Comparison of ENCODE assay signal across 8 mouse cellular contexts in the genomic region with DNA sequence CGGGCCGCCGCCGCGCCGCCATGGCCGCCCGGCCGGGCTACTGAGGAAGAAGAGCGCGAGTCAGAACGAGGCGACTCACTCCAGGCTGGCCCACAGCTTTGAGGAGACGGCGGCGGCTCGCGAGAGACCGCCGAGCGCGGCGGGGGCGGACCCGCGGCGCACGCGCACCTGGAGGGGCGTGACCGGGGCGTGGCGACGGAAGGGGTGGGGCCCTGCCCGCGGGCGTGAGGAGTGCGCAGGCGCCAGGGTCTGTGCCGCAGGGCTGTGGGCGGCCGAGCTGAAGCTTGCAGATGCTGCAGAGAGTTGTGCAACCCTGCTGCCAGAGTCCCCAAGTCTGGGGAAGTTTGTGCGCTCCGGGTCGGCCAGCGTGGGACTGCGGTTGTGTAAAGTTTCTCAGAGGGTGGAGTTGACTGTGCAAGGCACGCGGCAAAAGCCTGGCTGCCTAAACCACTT. TPM values are rescaled to one million over a fixed set of nuclear protein-coding genes. Genes with fewer than 3 reads are reported as not detected.
DNase-seq lines count a peak whose midpoint lies in the region; ATAC-seq and TF ChIP-seq lines count a peak whose summit lies in the region.

Rnf149 (minus strand) TSS at position 153 of the 453 bp plus-strand sequence.

- DNase-seq in gastrocnemius, adult 8-10 months (ENCODE audit: low spot score in 2 of 2), result peak; percentile 93 to 94
- DNase-seq in induced T-regulatory cell, adult 2 months (ENCODE audit: low read depth), result peak; percentile 96
- peak; percentile 90 to 97 for DNase-seq in left cerebral cortex, adult 9 months (ENCODE audit: low spot score in 2 of 2)
- DNase-seq in right cerebral cortex, postnatal 14 days, result peak; percentile 97
- DNase-seq in urinary bladder, postnatal 36 days (ENCODE audit: low spot score in 2 of 2), result peak; percentile 97 to 98

- peak; percentile 80 for ATAC-seq in activated CD4-positive, CD25-positive, alpha-beta regulatory T cell, adult 4 months
- peak; percentile 83 for ATAC-seq in megakaryocyte progenitor cell, adult 5-6 weeks (replicated peaks; ENCODE audit: poor library complexity)

- TF ChIP-seq POLR2A in cortical plate, adult 2 months (IDR thresholded peaks at IDR 0.05; ENCODE audit: extremely low read depth, insufficient read depth, low read length), result peak; percentile 75

- H3K27ac ChIP-seq in cortical plate, adult 2 months (ENCODE audit: insufficient read depth, low read length), result peak within 1 kb of the TSS; percentile 85

- H3K4me3 ChIP-seq in cortical plate, adult 2 months (ENCODE audit: insufficient read depth, low read length), result peak within 1 kb of the TSS; percentile 77

- peaks cover 3% of the 10 kb centered on the region; the same call in 1 of the 2 replicates for H3K4me1 ChIP-seq in cortical plate, adult 2 months (ENCODE audit: control insufficient read depth, insufficient read depth, low read length)

- no peak for TF ChIP-seq CTCF in cortical plate, adult 2 months (IDR thresholded peaks at IDR 0.05; ENCODE audit: extremely low read depth, insufficient read depth, low read length)

RNA-seq across cellular contexts. Expression of gene Rnf149, which starts in this region (rescaled TPM):
- polyA plus RNA-seq in activated CD4-positive, CD25-positive, alpha-beta regulatory T cell, adult 4 months (2017; shearing (Covaris generic)), result 10 to 100 TPM; 19.8 to 26.7 TPM
- polyA plus RNA-seq in cortical plate, adult 2 months (2012; rRNA removed), result 22.4 and 23.0 TPM in 2 replicates
- 1 to 10 TPM; 6.6 to 9.6 (median 8.3) TPM for total RNA-seq in gastrocnemius, adult 8-10 months (2022)
- 22.3 and 27.5 TPM in 2 replicates for total RNA-seq in megakaryocyte progenitor cell, adult 5-6 weeks (2015)
- 32.7 and 35.9 TPM in 2 replicates for total RNA-seq in megakaryocyte progenitor cell, adult 5-6 weeks (2017)

Comparison
In these comparisons a context has a peak if more than half of its experiments do, and no peak if none do; other contexts are left out.
1. Peak in every context shown above with its lines: DNase-seq, ATAC-seq, H3K4me3 ChIP-seq and H3K27ac ChIP-seq.